Comparison of ENCODE assay signal across 8 mouse cellular contexts in genomic region chr19:3906795-3907786, GRCm38 (mm10). TPM values are rescaled to one million over a fixed set of nuclear protein-coding genes. Genes with fewer than 3 reads are reported as not detected.
A peak's percentile ranks its signal among the peaks of the same experiment; 100 is the strongest.
DNase-seq lines count a peak whose midpoint lies in the region; ATAC-seq and TF ChIP-seq lines count a peak whose summit lies in the region.

Gene Tcirg1 (minus strand): TSS chr19:3907133.

- no peak for TF ChIP-seq CTCF in ES-Bruce4 (IDR thresholded peaks at IDR 0.05; ENCODE audit: low read depth, low read length)
- no peak for TF ChIP-seq CTCF in brain, embryonic 14.5 days (IDR thresholded peaks at IDR 0.05; ENCODE audit: borderline replicate concordance, extremely low read depth, insufficient read depth, insufficient read length)
- no peak for TF ChIP-seq CTCF in layer of hippocampus, adult 2 months (conservative IDR thresholded peaks at IDR 0.05)

- H3K4me3 ChIP-seq in ES-Bruce4 (ENCODE audit: low read depth, low read length) = peak within 1 kb of the TSS; percentile 56
- H3K4me3 ChIP-seq in forebrain, embryonic 15.5 days = peak within 1 kb of the TSS; percentile 42
- peak within 1 kb of the TSS; percentile 63 for H3K4me3 ChIP-seq in layer of hippocampus, adult 2 months
- peak within 1 kb of the TSS; percentile 83 for H3K4me3 ChIP-seq in lung, embryonic 16.5 days (ENCODE audit: low read length)

- H3K27ac ChIP-seq in ES-Bruce4 (ENCODE audit: insufficient read depth, low read length) = no peak within 1 kb of the TSS
- H3K27ac ChIP-seq in forebrain, embryonic 15.5 days (replicated peaks) = no peak within 1 kb of the TSS
- H3K27ac ChIP-seq in layer of hippocampus, adult 2 months = peak within 1 kb of the TSS; percentile 58
- H3K27ac ChIP-seq in lung, embryonic 16.5 days (ENCODE audit: low read length) = peak within 1 kb of the TSS; percentile 97

- no peak for TF ChIP-seq EP300 in ES-Bruce4 (IDR thresholded peaks at IDR 0.05; ENCODE audit: insufficient read depth, low read depth, low read length)

- no peak for TF ChIP-seq POLR2A in ES-Bruce4 (IDR thresholded peaks at IDR 0.05; ENCODE audit: insufficient read depth, low read length)
- TF ChIP-seq POLR2A in brain, embryonic 14.5 days (IDR thresholded peaks at IDR 0.05; ENCODE audit: borderline replicate concordance, extremely low read depth, insufficient read depth, insufficient read length, poor library complexity, severe bottlenecking) = no peak

- peak; percentile 67 for ATAC-seq in forebrain, embryonic 15.5 days (replicated peaks)
- peak; percentile 91 for ATAC-seq in lung, embryonic 16.5 days (ENCODE audit: low read depth)

- DNase-seq in brain, embryonic 14.5 days (ENCODE audit: low read depth) = peak; percentile 66
- peak; percentile 82 to 85 for DNase-seq in heart, postnatal 36 days
- peak; percentile 47 to 60 for DNase-seq in layer of hippocampus, adult 2 months (ENCODE audit: low spot score in 2 of 2)
- peak; percentile 80 for DNase-seq in ovary, adult 18-20 months (ENCODE audit: low spot score)
- peak; percentile 79 for DNase-seq in thymus, postnatal 14 days

- intact Hi-C loops in heart, postnatal 36 days (cut with DNase I) = loop anchor here (2.0 to 5.0 kb wide), 2 partner anchors 28 to 55 kb away; partner anchors contain the start of genes Chka and Unc93b1

- no peaks in the 10 kb centered on the region for H3K36me3 ChIP-seq in ES-Bruce4 (ENCODE audit: control insufficient read depth, insufficient read depth, low read length, poor library complexity, severe bottlenecking)
- H3K36me3 ChIP-seq in forebrain, embryonic 15.5 days = peaks cover 14% of the 10 kb centered on the region
- H3K36me3 ChIP-seq in lung, embryonic 16.5 days (ENCODE audit: control insufficient read depth, insufficient read depth, low read length) = peaks cover 37% of the 10 kb centered on the region

- H3K4me2 ChIP-seq in forebrain, embryonic 15.5 days (replicated peaks) = peak within 1 kb of the TSS; percentile 65
- peak within 1 kb of the TSS; percentile 88 for H3K4me2 ChIP-seq in lung, embryonic 16.5 days (ENCODE audit: low read depth, low read length)

- 4% methylated on average over 36 of the region's 36 CpGs for WGBS in forebrain, embryonic 15.5 days
- 3% methylated on average over 35 of the region's 36 CpGs for WGBS in lung, embryonic 16.5 days

- H3K9me3 ChIP-seq in ES-Bruce4 (replicated peaks; ENCODE audit: control insufficient read depth, insufficient read depth, low read length, poor library complexity, severe bottlenecking) = no peaks in the 10 kb centered on the region
- H3K9me3 ChIP-seq in forebrain, embryonic 15.5 days = no peaks in the 10 kb centered on the region
- no peaks in the 10 kb centered on the region for H3K9me3 ChIP-seq in lung, embryonic 16.5 days (ENCODE audit: control insufficient read depth, low read length)

- H3K27me3 ChIP-seq in ES-Bruce4 (ENCODE audit: control insufficient read depth, insufficient read depth, low read length, poor library complexity, severe bottlenecking) = no peaks in the 10 kb centered on the region
- no peaks in the 10 kb centered on the region for H3K27me3 ChIP-seq in forebrain, embryonic 15.5 days
- H3K27me3 ChIP-seq in lung, embryonic 16.5 days (ENCODE audit: control insufficient read depth, insufficient read depth, low read depth, low read length) = no peaks in the 10 kb centered on the region

- peak within 1 kb of the TSS; percentile 53 for H3K9ac ChIP-seq in ES-Bruce4 (ENCODE audit: low read depth, poor library complexity, severe bottlenecking)
- H3K9ac ChIP-seq in forebrain, embryonic 15.5 days (replicated peaks) = peak within 1 kb of the TSS; percentile 41
- H3K9ac ChIP-seq in lung, embryonic 16.5 days (ENCODE audit: low read length) = peak within 1 kb of the TSS; percentile 85

- peaks cover 5% of the 10 kb centered on the region for H3K4me1 ChIP-seq in ES-Bruce4 (ENCODE audit: control insufficient read depth, insufficient read depth, low read length)
- peaks cover 19% of the 10 kb centered on the region for H3K4me1 ChIP-seq in forebrain, embryonic 15.5 days
- peaks cover 43% of the 10 kb centered on the region for H3K4me1 ChIP-seq in lung, embryonic 16.5 days (replicated peaks; ENCODE audit: control insufficient read depth, insufficient read depth, low read length)

RNA-seq across cellular contexts. Expression of gene Tcirg1, which starts in this region (rescaled TPM):
- polyA plus RNA-seq in ES-Bruce4 (2011; ENCODE audit: insufficient read depth, insufficient read length, low read depth, missing spikeins) = 25.2 and 30.0 TPM in 2 replicates
- polyA plus RNA-seq in brain, embryonic 14.5 days (2012; rRNA removed) = 31.4 and 45.2 TPM in 2 replicates
- polyA plus RNA-seq in forebrain, embryonic 15.5 days (2015; fragmentation: Nextera tagmentation; extraction: Ambion mirVana) = 11.9 and 13.3 TPM in 2 replicates
- 10 to 100 TPM in 1 of 2 experiments, 1 to 10 TPM in 1; 9.1 to 17.7 TPM for total RNA-seq in heart, postnatal 36 days (2021)
- 10 to 100 TPM; 20.0 to 24.9 TPM for total RNA-seq in layer of hippocampus, adult 2 months (2021)
- polyA plus RNA-seq in lung, embryonic 16.5 days (2015; fragmentation: Nextera tagmentation; extraction: Ambion mirVana) = 56.8 and 60.5 TPM in 2 replicates

Comparison
In these comparisons a context has a peak if more than half of its experiments do, and no peak if none do; other contexts are left out.
1. H3K27ac ChIP-seq: peak in layer of hippocampus, adult 2 months (single experiment) and lung, embryonic 16.5 days (single experiment); none in ES-Bruce4 (single experiment) and forebrain, embryonic 15.5 days (single experiment).
2. Peak in every context shown above with its lines, with median percentiles within 50 percentile points of each other: H3K4me3 ChIP-seq, H3K9ac ChIP-seq and DNase-seq.